Mouse (Mus musculus): ENCODE data around the gene Ift122.

Ift122 gene

DNA sequence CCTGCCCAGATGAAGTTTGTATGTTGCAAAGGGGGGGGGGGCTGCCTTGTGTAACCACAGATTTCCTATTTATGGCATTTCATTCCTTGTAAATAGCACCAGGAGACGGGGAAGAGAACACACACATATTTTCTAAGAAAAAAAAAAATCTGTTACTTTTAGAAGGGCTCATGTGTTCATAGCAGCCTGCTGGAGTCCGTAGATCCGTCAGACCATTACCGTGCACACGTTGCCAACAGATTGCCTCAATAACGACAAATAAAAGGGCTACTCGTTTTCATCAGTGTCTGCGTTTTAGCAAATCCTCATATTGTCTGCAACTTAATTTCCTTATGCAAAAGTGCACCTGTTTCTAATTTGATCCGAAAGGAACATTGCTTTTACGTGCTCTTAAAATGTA lies 73.1 kb downstream of the Ift122 start:
- no peak for DNase-seq (ENCODE audit: low spot score)

GRCm38 (mm10) chr6:115927292-115928242 lies 74.3 kb downstream of the Ift122 start:
- DNase-seq (ENCODE audit: low spot score), result no peak

DNA sequence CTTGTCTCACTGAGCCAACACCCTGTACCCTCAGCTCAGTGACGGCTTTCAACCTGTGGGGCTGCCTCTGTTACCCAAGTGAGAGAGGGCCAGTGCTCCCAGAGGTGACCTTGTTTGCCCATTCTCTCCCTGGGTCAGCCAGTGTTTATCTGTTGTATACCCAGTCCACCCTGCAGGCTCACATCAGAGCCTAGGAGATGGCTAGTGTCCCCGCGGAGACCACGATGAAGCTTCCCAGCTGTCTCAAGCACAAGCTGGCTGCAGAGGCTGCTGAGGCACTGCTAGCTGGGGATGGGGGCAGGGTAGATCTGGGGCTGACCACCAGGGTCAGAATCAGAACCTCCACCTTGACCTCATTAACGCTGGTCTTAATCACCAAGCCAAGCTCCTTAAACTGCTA lies 76.7 kb downstream of the Ift122 start:
- no peak for DNase-seq (ENCODE audit: low spot score)

GRCm38 (mm10) chr6:115931639-115932038 lies 78.4 kb downstream of the Ift122 start, which contains the start of gene Rho:
Rho (plus strand) TSS chr6:115931748.
- no peak for DNase-seq (ENCODE audit: low spot score)

DNA sequence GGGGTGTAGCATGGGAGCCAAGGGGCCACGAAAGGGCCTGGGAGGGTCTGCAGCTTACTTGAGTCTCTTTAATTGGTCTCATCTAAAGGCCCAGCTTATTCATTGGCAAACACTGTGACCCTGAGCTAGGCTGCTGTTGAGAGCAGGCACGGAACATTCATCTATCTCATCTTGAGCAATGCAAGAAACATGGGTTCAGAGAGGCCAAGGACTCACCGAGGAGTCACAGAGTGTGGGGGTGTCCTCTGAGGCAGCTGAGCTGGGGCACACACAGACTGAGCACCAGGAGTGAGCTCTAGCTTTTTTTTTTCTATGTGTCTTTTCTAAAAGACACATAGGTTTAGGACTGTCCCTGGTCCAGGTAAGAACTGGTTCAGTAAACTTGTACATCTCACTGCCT lies 79.1 kb downstream of the Ift122 start:
- DNase-seq (ENCODE audit: low spot score), result no peak

GRCm38 (mm10) chr6:115935544-115935943 lies 82.3 kb downstream of the Ift122 start:
- no peak for DNase-seq (ENCODE audit: low spot score)

DNA sequence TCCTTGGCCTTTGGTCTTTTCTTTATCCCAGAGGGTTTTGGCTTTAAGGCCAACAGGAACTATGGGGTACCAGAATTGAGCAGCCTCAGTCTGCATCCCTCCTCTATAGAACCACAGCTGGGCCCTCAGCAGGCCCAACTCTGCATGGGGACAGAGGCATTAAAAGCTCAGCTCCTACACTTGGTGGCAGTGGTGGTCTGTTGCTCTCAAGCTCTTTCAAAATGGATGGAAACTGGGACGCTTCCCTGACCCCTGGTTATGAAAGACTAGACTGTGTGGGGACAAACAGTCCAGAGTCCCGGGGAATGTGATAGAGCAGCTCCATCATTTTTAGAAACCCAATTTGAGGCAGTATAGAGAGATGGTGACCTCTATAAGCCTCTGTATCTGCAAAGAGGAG lies 84.7 kb downstream of the Ift122 start:
- DNase-seq (ENCODE audit: low spot score), result no peak

GRCm38 (mm10) chr6:115938798-115939197 lies 85.5 kb downstream of the Ift122 start:
- no peak for DNase-seq (ENCODE audit: low spot score)

DNA sequence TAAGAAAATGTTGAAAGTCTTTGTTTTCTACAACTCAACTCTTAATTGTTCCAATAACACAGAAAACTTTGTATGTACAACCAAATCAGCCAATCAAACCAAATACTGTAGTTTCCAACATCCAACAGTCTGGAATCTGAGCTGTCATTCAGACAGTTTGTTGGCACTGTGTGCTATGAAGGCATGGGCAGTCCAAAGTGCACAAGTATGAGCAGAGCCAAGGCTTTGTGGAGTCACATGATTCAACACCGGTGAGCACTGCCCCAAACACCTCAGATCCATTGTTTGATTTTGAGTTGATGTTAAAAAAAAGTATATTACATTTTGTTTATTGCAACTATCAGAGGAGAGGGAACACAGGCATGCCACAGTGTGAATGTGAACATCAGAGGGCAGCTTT lies 87.3 kb downstream of the Ift122 start:
- no peak for DNase-seq (ENCODE audit: low spot score)

GRCm38 (mm10) chr6:115941128-115941527 lies 87.9 kb downstream of the Ift122 start:
- DNase-seq (ENCODE audit: low spot score), result no peak

DNA sequence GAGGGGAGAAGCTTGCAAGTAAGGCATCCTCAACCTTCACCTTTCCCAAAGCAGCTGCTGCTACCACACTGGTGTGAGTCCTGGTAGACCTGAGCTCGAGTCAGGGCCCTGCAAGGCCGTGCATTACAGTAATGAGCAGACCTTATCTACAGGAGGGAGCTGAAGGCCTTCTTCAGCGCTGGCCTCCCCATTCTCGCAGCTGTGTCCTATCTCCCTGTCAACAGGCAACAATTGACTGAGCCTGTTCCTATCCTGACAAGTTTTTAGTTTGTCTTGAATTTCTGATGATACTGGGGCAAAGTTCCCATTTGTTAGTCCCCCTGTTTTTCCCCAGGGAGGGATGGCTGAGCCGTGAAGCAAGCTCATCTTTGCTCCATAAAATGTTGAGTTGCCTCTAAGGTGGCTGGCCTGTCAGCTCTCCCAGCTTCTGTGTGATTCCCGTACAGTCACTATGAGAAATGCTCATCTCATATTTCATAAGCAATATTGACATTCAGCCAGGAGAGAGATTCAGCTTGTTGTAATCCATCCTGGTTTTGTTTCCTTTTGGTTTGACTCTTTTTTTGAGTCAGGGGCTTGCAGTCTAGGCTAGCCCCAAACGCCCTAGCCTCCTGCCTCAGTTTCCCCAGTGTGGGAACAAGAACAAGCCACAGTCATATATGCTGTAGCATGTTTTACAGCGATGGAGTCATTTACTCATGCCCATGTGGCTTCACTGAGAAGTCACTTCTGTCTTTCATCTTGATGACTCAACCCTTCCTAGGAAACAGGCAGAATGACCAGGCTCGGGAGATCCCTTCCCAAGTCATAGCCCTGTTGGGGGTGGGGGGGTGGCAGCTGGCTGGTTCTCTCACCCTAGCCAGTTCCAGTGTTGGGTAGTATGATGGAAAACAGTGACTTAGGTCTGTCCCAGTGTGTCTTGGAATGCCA lies 90.5 kb downstream of the Ift122 start:
- DNase-seq (ENCODE audit: low spot score), result no peak

- no peak for DNase-seq (ENCODE audit: low spot score)
Measured at GRCm38 (mm10) chr6:115944638-115945037, 91.4 kb downstream of the Ift122 start, which contains the start of gene H1foo. H1foo (plus strand) TSS chr6:115944938.

GRCm38 (mm10) chr6:115945633-115946032 lies 92.4 kb downstream of the Ift122 start:
- DNase-seq (ENCODE audit: low spot score), result no peak

DNA sequence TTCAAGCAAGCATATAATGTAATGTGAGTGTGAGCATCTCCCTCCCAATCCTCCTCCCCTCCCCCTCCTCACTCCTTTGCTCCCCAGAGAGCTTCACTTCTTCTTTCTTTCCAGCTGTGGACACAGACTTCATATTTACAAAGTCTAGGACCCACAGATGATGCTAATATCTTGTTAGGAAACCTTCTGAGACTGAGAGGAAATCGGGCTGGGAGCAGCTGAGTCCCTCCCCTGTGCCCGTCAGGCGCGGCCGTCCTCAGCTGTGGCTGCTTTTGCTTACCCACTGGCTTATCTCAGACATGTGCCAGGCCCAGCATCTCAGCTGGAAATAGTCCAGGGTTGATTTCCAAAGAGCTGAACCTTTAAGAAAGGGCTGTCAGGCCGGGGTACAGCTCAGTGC lies 93.1 kb downstream of the Ift122 start:
- no peak for DNase-seq (ENCODE audit: low spot score)

GRCm38 (mm10) chr6:115954506-115955074 lies 101.3 kb downstream of the Ift122 start:
- no peak for DNase-seq (ENCODE audit: low spot score)

DNA sequence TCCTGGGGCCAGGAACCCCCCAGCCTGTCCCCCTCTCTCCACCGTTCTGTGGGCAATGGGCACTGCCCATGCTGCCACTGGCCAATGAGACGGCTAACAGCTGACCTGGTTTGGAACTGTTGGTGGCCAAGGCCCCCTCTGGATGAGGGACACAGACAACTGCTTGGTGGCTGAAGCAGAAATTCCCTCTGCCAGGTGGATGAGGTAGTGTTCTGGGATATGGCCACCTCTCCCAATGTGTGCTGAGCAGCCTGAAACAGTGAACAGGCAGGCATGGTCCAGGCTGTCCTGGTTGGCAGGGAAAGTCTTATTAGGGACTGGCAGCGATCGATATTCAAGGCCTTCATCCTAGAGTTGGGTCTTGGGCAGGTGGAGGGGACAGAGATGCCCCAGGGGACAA lies 101.9 kb downstream of the Ift122 start:
- DNase-seq (ENCODE audit: low spot score), result no peak

GRCm38 (mm10) chr6:115955664-115956063 lies 102.4 kb downstream of the Ift122 start:
- DNase-seq (ENCODE audit: low spot score), result no peak

DNA sequence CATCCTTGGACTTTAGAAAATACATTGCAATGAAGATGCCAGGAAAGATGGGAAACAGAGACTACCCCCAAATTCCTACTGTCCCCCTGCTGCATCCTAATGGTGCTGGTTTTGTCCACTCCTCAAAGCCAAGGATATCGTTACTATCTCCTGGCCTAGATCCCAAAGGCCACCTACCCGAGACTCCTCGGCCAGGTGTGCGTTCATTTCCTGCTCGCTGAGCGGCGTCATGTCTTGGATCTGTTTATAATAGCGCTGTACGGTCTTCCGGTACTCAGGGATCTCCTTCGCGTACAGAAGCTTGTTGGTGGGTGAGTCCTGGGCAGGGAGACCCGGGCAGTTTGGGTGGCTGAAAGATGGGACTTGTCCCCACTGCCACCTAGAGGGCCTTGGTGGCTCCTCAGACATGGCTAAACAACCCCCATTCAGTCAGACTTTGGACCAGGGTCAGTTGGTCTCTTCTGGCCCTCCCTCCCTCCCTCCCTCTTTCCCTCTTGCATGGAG lies 103.2 kb downstream of the Ift122 start:
- no peak for DNase-seq (ENCODE audit: low spot score)

GRCm38 (mm10) chr6:115956922-115957601 lies 103.8 kb downstream of the Ift122 start:
- DNase-seq (ENCODE audit: low spot score), result no peak

- peak; percentile 64 for DNase-seq (ENCODE audit: low spot score)
Measured at GRCm38 (mm10) chr6:115957681-115958080, 104.4 kb downstream of the Ift122 start.

- no peak for DNase-seq (ENCODE audit: low spot score)
Measured at GRCm38 (mm10) chr6:115958445-115958844, 105.2 kb downstream of the Ift122 start.
